Mouse (Mus musculus) embryonic fibroblast, embryonic 13.5 days (primary cell): Measurements from ENCODE around the gene Klhdc8b.

Experiments used
- CTCF ChIP-seq: IDR thresholded peaks from 2 replicates; pipeline ENCODE4 v1.5.1; 2011; ENCODE audit warnings: mild to moderate bottlenecking, control low read depth, low read length, moderate library complexity, borderline replicate concordance; ENCODE audit not compliant: insufficient read depth
- POLR2A ChIP-seq: IDR thresholded peaks from 2 replicates; pipeline ENCODE4 v1.6.1; 2011; ENCODE audit warnings: low read depth, mild to moderate bottlenecking, control low read depth, low read length, moderate library complexity

DNA sequence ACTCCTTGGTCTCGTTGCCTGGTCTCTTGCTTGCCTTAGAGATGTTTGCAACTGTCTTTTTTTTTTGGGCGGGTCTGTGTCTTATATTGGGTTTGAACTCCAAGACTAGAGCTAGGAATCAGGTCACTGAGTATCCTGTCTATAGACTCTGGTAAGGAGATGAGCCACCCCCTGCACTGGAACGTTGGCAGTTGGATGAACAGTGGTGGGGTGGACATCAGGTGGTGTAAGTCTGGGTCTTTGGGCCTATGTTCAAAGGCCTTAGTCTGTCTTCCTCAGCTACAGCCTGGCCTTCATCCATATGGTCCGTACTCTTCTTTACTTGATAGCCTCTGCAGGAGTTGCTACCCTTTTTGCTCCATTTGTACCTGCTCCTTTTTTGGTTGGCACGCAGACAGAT lies 294 bp upstream of the Klhdc8b start:
- no peak for TF ChIP-seq POLR2A
- no peak for TF ChIP-seq CTCF
